Mouse (Mus musculus): Measurements from ENCODE around the gene Tenm2.

GRCm38 (mm10) chr11:36553286-36553685 lies 682.5 kb downstream of the Tenm2 start:
- TF ChIP-seq CTCF (IDR thresholded peaks at IDR 0.05) (no peak), EP300 (IDR thresholded peaks at IDR 0.05) (no peak)

All from lung, postnatal 0 days (tissue).